Mouse (Mus musculus) embryonic facial prominence, embryonic 10.5 days (tissue): ENCODE results near the gene C1qtnf6. TPM values are rescaled to one million over a fixed set of nuclear protein-coding genes. Genes with fewer than 3 reads are reported as not detected.
A peak's percentile ranks its signal among the peaks of the same experiment; 100 is the strongest.

Source experiments
- DNase-seq: peaks from one replicate; pipeline ENCODE4 v3.0.0-alpha.2; 2017; ENCODE audit warnings: low spot score
- H3K27ac ChIP-seq: fragments of 300-500 bp; sonication (generic); replicated peaks from 2 replicates; pipeline ENCODE4 v1.5.1; 2016; ENCODE audit warnings: mild to moderate bottlenecking
- H3K27me3 ChIP-seq: fragments of 300-500 bp; sonication (generic); replicated peaks from 2 replicates; pipeline ENCODE4 v1.6.1; 2016; ENCODE audit warnings: low read depth, mild to moderate bottlenecking; ENCODE audit not compliant: poor library complexity, severe bottlenecking
- H3K36me3 ChIP-seq: fragments of 300-500 bp; sonication (generic); replicated peaks from 2 replicates; pipeline ENCODE4 v1.6.1; 2016; ENCODE audit warnings: mild to moderate bottlenecking, moderate library complexity
- H3K4me1 ChIP-seq: fragments of 300-500 bp; sonication (generic); 2 replicates; pipeline ENCODE4 v1.6.1; 2016
- H3K4me3 ChIP-seq: fragments of 300-500 bp; sonication (generic); 2 replicates; pipeline ENCODE4 v1.5.1; 2016; ENCODE audit warnings: mild to moderate bottlenecking, moderate library complexity
- H3K9me3 ChIP-seq: fragments of 300-500 bp; sonication (generic); 2 replicates; pipeline ENCODE4 v1.6.1; 2016; ENCODE audit warnings: mild to moderate bottlenecking
- WGBS: fragments of 180-500 bp; shearing (Covaris S2); methylation state at CpG from one replicate; pipeline ENCODE4 v1.1.7; 2016; 5-methylcytosine and 5-hydroxymethylcytosine counted together
- polyA plus RNA-seq: library from polyadenylated mRNA; unstranded; fragments of >200 nt; fragmentation: Nextera tagmentation; extraction: Ambion mirVana; gene quantifications from 2 replicates; pipeline ENCODE4 v1.2.1, GENCODE M21; 2016

Gene C1qtnf6
- polyA plus RNA-seq, 1 experiment from 2014 or later, result 10.4 TPM

GRCm38 (mm10) chr15:78505541-78505940, 25.7 kb downstream of the C1qtnf6 start:
- 81% methylated on average over 3 of the region's 3 CpGs for WGBS
- DNase-seq, result no peak

DNA sequence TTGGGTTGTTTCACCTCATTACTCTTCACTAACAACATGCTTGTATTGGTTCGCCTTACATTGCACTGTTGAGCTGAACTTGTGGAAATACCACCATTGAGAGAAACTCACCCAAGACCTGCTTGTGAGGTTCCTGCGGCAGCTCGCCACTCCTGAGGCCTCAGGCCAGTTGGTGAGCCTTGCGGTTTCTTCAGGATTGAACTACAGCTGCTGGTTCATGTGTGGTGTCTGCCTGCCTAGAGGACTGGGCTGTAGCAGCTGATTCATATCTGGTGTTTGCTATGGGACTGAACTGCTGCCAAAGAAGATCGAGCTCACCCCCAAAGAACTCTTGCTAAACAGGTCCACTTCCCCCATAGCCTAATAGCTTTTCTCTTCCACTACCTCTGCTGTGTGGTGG, 26.4 kb downstream of the C1qtnf6 start:
- H3K27me3 ChIP-seq, result no peaks in the 10 kb centered on the region

More at GRCm38 (mm10) chr15:78505541-78505940, 25.7 kb downstream of the C1qtnf6 start:
- H3K27ac ChIP-seq, result no peak overlapping the region
- no peaks in the 10 kb centered on the region for H3K27me3 ChIP-seq
- H3K9me3 ChIP-seq, result no peaks in the 10 kb centered on the region
- H3K4me3 ChIP-seq, result no peak overlapping the region
- no peaks in the 10 kb centered on the region for H3K36me3 ChIP-seq
- H3K4me1 ChIP-seq, result peaks cover 13% of the 10 kb centered on the region

GRCm38 (mm10) chr15:78504013-78504412, 27.2 kb downstream of the C1qtnf6 start:
- no peak overlapping the region for H3K4me3 ChIP-seq
- DNase-seq, result no peak
- WGBS, result 90% methylated on average over 1 of the region's 1 CpGs

More for the DNA sequence above, 26.4 kb downstream of the C1qtnf6 start:
- H3K27ac ChIP-seq, result no peak overlapping the region
- H3K36me3 ChIP-seq, result no peaks in the 10 kb centered on the region
- WGBS, result 97% methylated on average over 5 of the region's 5 CpGs
- no peak for DNase-seq
- peaks cover 7% of the 10 kb centered on the region; the same call in 1 of the 2 replicates for H3K4me1 ChIP-seq
- H3K4me3 ChIP-seq, result no peak overlapping the region
- H3K9me3 ChIP-seq, result no peaks in the 10 kb centered on the region

GRCm38 (mm10) chr15:78502437-78503132, 28.6 kb downstream of the C1qtnf6 start:
- 83% methylated on average over 18 of the region's 18 CpGs for WGBS
- DNase-seq, result no peak
- Histone ChIP-seq H3K27me3 (no peaks in the 10 kb centered on the region), H3K36me3 (no peaks in the 10 kb centered on the region), H3K4me3 (no peak overlapping the region), H3K9me3 (no peaks in the 10 kb centered on the region), H3K27ac (no peak overlapping the region), H3K4me1 (no peaks in the 10 kb centered on the region)

More at GRCm38 (mm10) chr15:78504013-78504412, 27.2 kb downstream of the C1qtnf6 start:
- Histone ChIP-seq H3K36me3 (no peaks in the 10 kb centered on the region), H3K27ac (no peak overlapping the region), H3K9me3 (no peaks in the 10 kb centered on the region), H3K27me3 (no peaks in the 10 kb centered on the region), H3K4me1 (0 out of 2 replicates have a peak, but pooled peaks cover 4% of the 10 kb centered on the region)

DNA sequence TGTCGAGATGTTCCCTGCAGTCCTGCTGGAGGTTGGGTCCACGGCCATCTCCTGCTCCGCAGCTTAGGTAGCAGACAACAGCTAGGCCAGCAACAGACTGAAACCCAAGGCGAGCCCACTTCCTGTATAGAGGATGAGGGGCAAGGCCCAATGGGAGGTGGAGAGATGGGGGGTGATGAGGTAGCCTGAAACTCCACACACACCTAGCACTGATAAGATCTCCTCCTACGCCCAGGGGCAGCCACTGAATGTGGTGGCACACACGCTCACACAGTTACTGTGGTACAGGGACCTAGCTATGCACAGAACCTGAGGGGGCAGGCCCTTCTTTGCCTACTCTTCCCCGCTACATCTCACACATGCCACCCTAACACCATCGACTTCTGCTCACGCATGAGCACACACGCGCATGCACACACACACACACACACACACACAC, 36.2 kb downstream of the C1qtnf6 start, which contains the start of gene Il2rb:
TSS of gene Il2rb (minus strand) at position 304 of the 439 bp plus-strand sequence.
- DNase-seq, result no peak
- Histone ChIP-seq H3K4me3 (no peak within 1 kb of the TSS), H3K9me3 (no peaks in the 10 kb centered on the region), H3K27me3 (no peaks in the 10 kb centered on the region; the same call in 1 of the 2 replicates), H3K36me3 (no peaks in the 10 kb centered on the region), H3K4me1 (peaks cover 19% of the 10 kb centered on the region), H3K27ac (no peak within 1 kb of the TSS)
- WGBS, result 89% methylated on average over 11 of the region's 11 CpGs

DNA sequence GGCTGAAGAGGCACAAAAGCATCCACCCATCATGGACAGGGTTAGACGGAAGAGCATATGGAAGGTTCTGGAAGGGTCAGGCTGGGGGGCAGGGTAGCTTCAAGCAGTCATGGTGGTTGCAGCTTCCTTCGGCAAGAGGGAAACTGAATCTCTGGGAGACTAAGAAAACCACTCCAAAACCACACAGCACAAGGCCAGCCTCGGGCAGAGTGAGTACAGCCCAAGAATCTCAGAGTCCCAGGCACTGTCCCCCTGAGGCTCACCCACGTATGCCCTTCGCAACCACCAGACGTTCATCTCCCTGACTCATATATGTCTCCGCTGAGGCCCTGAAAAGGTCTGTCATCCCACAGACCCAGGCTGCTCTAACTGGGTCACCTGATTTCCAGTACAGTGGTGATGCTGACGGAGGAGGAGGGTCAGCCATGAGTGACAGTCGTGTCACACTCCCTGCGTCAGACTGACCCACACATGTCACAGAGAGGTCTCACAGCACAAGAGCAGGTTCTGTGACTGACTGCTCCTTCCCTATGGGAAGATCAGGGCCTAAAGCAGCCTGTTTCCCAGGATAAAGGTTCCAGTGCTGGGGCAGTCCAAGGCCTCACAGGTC, 37.7 kb downstream of the C1qtnf6 start:
- no peaks in the 10 kb centered on the region; the same call in 1 of the 2 replicates for H3K27me3 ChIP-seq
- H3K9me3 ChIP-seq, result no peaks in the 10 kb centered on the region
- no peak overlapping the region for H3K27ac ChIP-seq
- 75% methylated on average over 10 of the region's 10 CpGs for WGBS
- no peak overlapping the region for H3K4me3 ChIP-seq
- peaks cover 24% of the 10 kb centered on the region for H3K4me1 ChIP-seq
- no peaks in the 10 kb centered on the region for H3K36me3 ChIP-seq
- DNase-seq, result no peak

DNA sequence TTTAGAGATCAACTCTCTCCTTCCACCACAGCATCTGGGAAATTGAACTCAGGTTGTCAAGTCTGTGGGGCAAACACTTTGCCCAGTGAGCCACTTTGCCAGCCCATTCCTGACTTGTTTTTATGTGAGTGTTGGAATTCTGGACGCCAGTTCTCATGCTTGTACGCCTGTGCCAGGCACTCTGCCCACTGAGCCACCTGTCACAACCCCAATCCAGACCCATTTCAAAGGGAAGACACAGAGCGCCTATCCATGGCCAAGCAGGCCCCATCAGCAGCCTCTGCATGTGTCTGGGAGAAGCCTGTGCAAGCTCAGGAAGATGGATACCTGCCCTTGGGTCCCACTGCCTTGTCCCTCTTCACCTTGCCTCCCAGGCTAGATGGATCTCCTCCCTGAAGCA, 39.9 kb downstream of the C1qtnf6 start:
- WGBS, result 87% methylated on average over 3 of the region's 3 CpGs
- Histone ChIP-seq H3K9me3 (no peaks in the 10 kb centered on the region), H3K4me3 (no peak overlapping the region), H3K27ac (no peak overlapping the region), H3K4me1 (peaks cover 24% of the 10 kb centered on the region), H3K36me3 (no peaks in the 10 kb centered on the region), H3K27me3 (peaks cover 7% of the 10 kb centered on the region; the same call in 1 of the 2 replicates)
- no peak for DNase-seq

GRCm38 (mm10) chr15:78489906-78490305, 41.3 kb downstream of the C1qtnf6 start:
- Histone ChIP-seq H3K27me3 (peaks cover 7% of the 10 kb centered on the region; the same call in 1 of the 2 replicates), H3K4me1 (peaks cover 24% of the 10 kb centered on the region), H3K4me3 (no peak overlapping the region), H3K36me3 (no peaks in the 10 kb centered on the region), H3K27ac (peak overlapping the region; percentile 66), H3K9me3 (no peaks in the 10 kb centered on the region)
- peak; percentile 59 for DNase-seq
- WGBS, result 71% methylated on average over 8 of the region's 8 CpGs

- Histone ChIP-seq H3K36me3 (no peaks in the 10 kb centered on the region), H3K27ac (no peak overlapping the region), H3K9me3 (no peaks in the 10 kb centered on the region), H3K4me3 (no peak overlapping the region), H3K27me3 (peaks cover 7% of the 10 kb centered on the region; the same call in 1 of the 2 replicates), H3K4me1 (peaks cover 19% of the 10 kb centered on the region)
- DNase-seq, result no peak
- 90% methylated on average over 3 of the region's 3 CpGs for WGBS
These were observed 42.0 kb downstream of the C1qtnf6 start for GRCm38 (mm10) chr15:78489248-78489647.

DNA sequence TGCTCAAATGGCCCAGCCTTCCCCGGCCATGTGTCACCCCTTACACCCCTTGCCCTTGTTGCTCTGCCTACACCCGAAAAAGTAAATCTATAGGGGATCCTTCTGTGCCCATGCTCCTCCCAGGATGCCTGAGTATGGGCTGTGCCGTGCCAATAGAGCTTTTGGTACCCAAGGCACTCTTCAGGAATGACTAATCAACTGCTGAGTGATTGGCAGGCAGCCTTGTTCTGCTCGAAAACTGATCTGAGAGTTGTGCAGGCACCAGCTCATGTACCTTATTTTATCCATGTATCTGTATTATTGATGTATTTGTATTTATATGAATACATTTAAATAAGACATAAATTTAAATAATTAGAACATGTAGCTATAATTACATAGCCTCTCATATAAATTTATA, 44.1 kb downstream of the C1qtnf6 start:
- DNase-seq, result no peak
- 73% methylated on average over 4 of the region's 4 CpGs for WGBS
- Histone ChIP-seq H3K36me3 (no peaks in the 10 kb centered on the region), H3K27me3 (0 out of 2 replicates have a peak, but pooled peaks cover 7% of the 10 kb centered on the region), H3K27ac (no peak overlapping the region), H3K4me1 (peaks cover 8% of the 10 kb centered on the region), H3K4me3 (no peak overlapping the region), H3K9me3 (no peaks in the 10 kb centered on the region)

DNA sequence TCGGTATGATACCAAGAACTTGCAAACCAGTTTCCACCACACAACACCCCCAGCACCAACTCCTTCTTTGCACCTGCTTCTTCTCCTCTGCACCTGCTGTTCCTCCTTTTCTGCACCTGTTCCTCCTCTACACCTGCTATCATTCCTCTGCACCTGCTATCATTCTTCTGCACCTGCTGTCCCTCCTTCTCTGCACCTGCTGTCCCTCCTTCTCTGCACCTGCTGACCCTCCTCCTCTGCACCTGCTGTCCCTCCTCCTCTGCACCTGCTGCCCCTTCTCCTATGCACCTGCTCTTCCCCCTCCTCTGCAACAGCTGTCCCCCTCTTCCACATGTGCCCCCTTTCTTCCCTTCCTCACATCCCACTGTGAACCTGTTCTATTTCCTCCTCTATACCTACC, 44.7 kb downstream of the C1qtnf6 start:
- Histone ChIP-seq H3K36me3 (no peaks in the 10 kb centered on the region), H3K27me3 (0 out of 2 replicates have a peak, but pooled peaks cover 7% of the 10 kb centered on the region), H3K4me1 (peaks cover 8% of the 10 kb centered on the region), H3K27ac (no peak overlapping the region), H3K9me3 (no peaks in the 10 kb centered on the region), H3K4me3 (no peak overlapping the region)
- no peak for DNase-seq
- 91% methylated on average over 1 of the region's 1 CpGs for WGBS

GRCm38 (mm10) chr15:78483311-78483710, 47.9 kb downstream of the C1qtnf6 start:
- DNase-seq, result no peak
- 69% methylated on average over 4 of the region's 4 CpGs for WGBS
- no peak overlapping the region for H3K4me3 ChIP-seq

More at GRCm38 (mm10) chr15:78483311-78483710, 47.9 kb downstream of the C1qtnf6 start:
- Histone ChIP-seq H3K4me1 (0 out of 2 replicates have a peak, but pooled peaks cover 7% of the 10 kb centered on the region), H3K9me3 (no peaks in the 10 kb centered on the region), H3K36me3 (no peaks in the 10 kb centered on the region), H3K27ac (no peak overlapping the region), H3K27me3 (0 out of 2 replicates have a peak, but pooled peaks cover 7% of the 10 kb centered on the region)
